In genomic region chr17:73056616-73057015, GRCm38 (mm10) we compare ENCODE assay signal across 16 mouse cellular contexts.
"Had no signal": no experiment of that assay in that cellular context is flagged by ENCODE, and none has a peak within 500 bp of the region (broad histone marks: within the 10 kb centered on the region; RNA-seq: fewer than 3 reads in every experiment).

No protein-coding gene starts in this region.

- H3K27ac ChIP-seq: neural tube, embryonic 13.5 days; neural tube, embryonic 15.5 days; stomach, embryonic 15.5 days; stomach, postnatal 0 days had no signal

- H3K4me3 ChIP-seq: neural tube, embryonic 13.5 days; neural tube, embryonic 15.5 days; stomach, embryonic 15.5 days had no signal

- H3K27me3 ChIP-seq: neural tube, embryonic 13.5 days; neural tube, embryonic 15.5 days; stomach, embryonic 15.5 days had no signal

- H3K36me3 ChIP-seq: neural tube, embryonic 13.5 days; neural tube, embryonic 15.5 days; stomach, embryonic 15.5 days had no signal

- DNase-seq: retina, postnatal 1 day; right cerebral cortex, adult 18-20 months; right cerebral cortex, postnatal 14 days; right cerebral cortex, postnatal 25 days; right cerebral cortex, postnatal 4 days; spleen, adult 18-20 months; thymus, adult 18-20 months; thymus, adult 2 months; thymus, postnatal 14 days; thymus, postnatal 25 days; thymus, postnatal 36 days; thymus, postnatal 4 days had no signal

- H3K9ac ChIP-seq: neural tube, embryonic 13.5 days; neural tube, embryonic 15.5 days; stomach, embryonic 15.5 days had no signal

- H3K4me1 ChIP-seq: neural tube, embryonic 13.5 days; neural tube, embryonic 15.5 days had no signal

- H3K4me2 ChIP-seq: neural tube, embryonic 13.5 days; neural tube, embryonic 15.5 days; stomach, embryonic 15.5 days had no signal

- H3K9me3 ChIP-seq: neural tube, embryonic 13.5 days; neural tube, embryonic 15.5 days; stomach, embryonic 15.5 days had no signal
